Mouse (Mus musculus) megakaryocyte, embryonic 14.5 days (primary cell): ENCODE results near the gene Cfb.

Experiments
- FLI1 ChIP-seq: IDR thresholded peaks from 2 replicates; pipeline ENCODE4 v1.6.1; 2012; ENCODE audit warnings: low read length, inconsistent platforms, mixed read lengths
- GATA1 ChIP-seq: IDR thresholded peaks from 3 replicates; pipeline ENCODE4 v1.6.1; 2012; ENCODE audit warnings: mixed read lengths, low read length, inconsistent platforms, borderline replicate concordance

GRCm38 (mm10) chr17:34899890-34900243, 37.5 kb upstream of the Cfb start:
- TF ChIP-seq GATA1 (no peak), FLI1 (no peak)
